Mouse (Mus musculus) ES-E14 (cell line): ENCODE data around the gene Uchl4. TPM values are rescaled to one million over a fixed set of nuclear protein-coding genes. Genes with fewer than 3 reads are reported as not detected.

Experiments used
- DNase-seq: peaks from one replicate; pipeline ENCODE4 v3.0.0-alpha.2; 2013; ENCODE audit warnings: low read depth, low spot score
- H3K27ac ChIP-seq: 2 replicates; pipeline ENCODE4 v1.5.1; 2012; ENCODE audit warnings: low read depth, mild to moderate bottlenecking, low read length, moderate library complexity, mixed read lengths; ENCODE audit not compliant: poor library complexity, insufficient read depth, severe bottlenecking
- H3K36me3 ChIP-seq: 2 replicates; pipeline ENCODE4 v1.6.1; 2012; ENCODE audit warnings: mild to moderate bottlenecking, low read length, moderate library complexity, mixed read lengths; ENCODE audit not compliant: control insufficient read depth, poor library complexity, insufficient read depth, severe bottlenecking
- H3K4me1 ChIP-seq, 2 experiments: fragments of 150-350 bp in 1 of 2; sonication (generic) in 1 of 2; 2 replicates each; pipeline ENCODE4 v1.6.1; 2012; ENCODE audit warnings: low read length in 2 of 2, mild to moderate bottlenecking in 1 of 2, mixed read lengths in 1 of 2; ENCODE audit not compliant: control insufficient read depth in 2 of 2, insufficient read depth in 2 of 2, poor library complexity in 1 of 2
- H3K4me3 ChIP-seq, 2 experiments: fragments of 150-350 bp in 1 of 2; sonication (generic) in 1 of 2; 2 replicates each; pipeline ENCODE4 v1.5.1; 2012; ENCODE audit warnings: low read length in 2 of 2, low read depth in 1 of 2, mild to moderate bottlenecking in 1 of 2, mixed read lengths in 1 of 2; ENCODE audit not compliant: insufficient read depth in 1 of 2, poor library complexity in 1 of 2, severe bottlenecking in 1 of 2
- H3K9ac ChIP-seq: 2 replicates; pipeline ENCODE4 v1.6.1; 2012; ENCODE audit warnings: low read depth, mild to moderate bottlenecking, low read length, mixed read lengths; ENCODE audit not compliant: poor library complexity, insufficient read depth, severe bottlenecking
- H3K9me3 ChIP-seq: fragments of 150-350 bp; sonication (generic); 2 replicates; pipeline ENCODE4 v1.6.1; 2012; ENCODE audit warnings: low read depth, mild to moderate bottlenecking, low read length; ENCODE audit not compliant: control insufficient read depth, insufficient read depth
- CHD2 ChIP-seq: IDR thresholded peaks from 2 replicates; pipeline ENCODE4 v1.6.1; 2014; ENCODE audit warnings: mild to moderate bottlenecking, low read depth, low read length, inconsistent platforms
- HCFC1 ChIP-seq: IDR thresholded peaks from 2 replicates; pipeline ENCODE4 v1.6.1; 2012; ENCODE audit warnings: low read length, inconsistent platforms, borderline replicate concordance; ENCODE audit not compliant: insufficient read depth
- MAFK ChIP-seq: IDR thresholded peaks from 2 replicates; pipeline ENCODE4 v1.6.1; 2014; ENCODE audit warnings: mild to moderate bottlenecking, low read depth, low read length, inconsistent platforms; ENCODE audit not compliant: insufficient read depth
- ZC3H11A ChIP-seq: IDR thresholded peaks from 2 replicates; pipeline ENCODE4 v1.6.1; 2012; ENCODE audit warnings: low read depth, mild to moderate bottlenecking, inconsistent platforms, low read length, borderline replicate concordance
- ZNF384 ChIP-seq: IDR thresholded peaks from 2 replicates; pipeline ENCODE4 v1.6.1; 2012; ENCODE audit warnings: low read depth, low read length, inconsistent platforms
- in situ Hi-C, 2 experiments: fragments of 600-800 bp; cut with MboI; formaldehyde crosslinking; loops; one replicate each; pipeline ENCODE4 v1.15.1; 2025; ENCODE audit warnings: low sequenced_read_pairs in 2 of 2, inconsistent platforms in 1 of 2; ENCODE audit not compliant: unreplicated experiment in 2 of 2
- total RNA-seq: library from RNA; depleted of rRNA; stranded (reverse); fragments of 300-350 nt; gene quantifications from 2 replicates; pipeline ENCODE4 v1.2.3, GENCODE M21; 2012

Uchl4 gene
- total RNA-seq, 1 experiment, result 0.54 TPM

DNA sequence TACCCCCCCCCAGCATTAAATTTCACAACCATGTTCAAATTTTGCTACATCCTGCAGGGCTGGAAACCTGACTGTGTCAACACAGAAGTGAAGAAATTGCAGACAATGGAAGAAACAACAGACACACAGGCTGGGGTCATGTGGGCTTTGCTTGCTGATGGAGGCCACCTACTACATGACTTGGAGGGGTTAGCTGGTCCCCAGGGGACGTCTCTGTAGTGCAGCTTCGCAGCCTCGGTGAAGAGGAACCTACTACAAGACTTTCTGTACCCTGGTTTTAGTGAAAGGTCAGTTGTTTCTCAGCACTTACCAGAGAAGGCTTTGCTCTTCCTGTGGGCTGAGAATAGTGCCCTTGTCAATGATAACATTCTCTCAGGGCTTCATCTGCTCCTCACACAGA, 36.2 kb downstream of the Uchl4 start:
- in situ Hi-C loops, result no loop called here
- H3K4me3 ChIP-seq, result no peak overlapping the region
- H3K9ac ChIP-seq, result no peak overlapping the region; the same call in 1 of the 2 replicates
- no peak overlapping the region for H3K27ac ChIP-seq
- no peaks in the 10 kb centered on the region for H3K36me3 ChIP-seq
- H3K9me3 ChIP-seq, result no peaks in the 10 kb centered on the region
- H3K4me1 ChIP-seq, result peaks cover 0 to 2% of the 10 kb centered on the region in 2 experiments; a peak in 2 of 4 replicates
- DNase-seq, result no peak
- TF ChIP-seq ZNF384 (no peak), CHD2 (no peak), HCFC1 (no peak), ZC3H11A (no peak)

GRCm38 (mm10) chr9:64272611-64273010, 37.6 kb downstream of the Uchl4 start:
- no peak overlapping the region; the same call in 1 of the 2 replicates for H3K27ac ChIP-seq
- H3K4me1 ChIP-seq, result peaks cover 0 to 2% of the 10 kb centered on the region in 2 experiments; a peak in 2 of 4 replicates
- TF ChIP-seq ZC3H11A (peak; percentile 15; the same call in 1 of the 2 replicates), CHD2 (no peak)
- no peaks in the 10 kb centered on the region for H3K36me3 ChIP-seq
- DNase-seq, result peak; percentile 63
- H3K9ac ChIP-seq, result no peak overlapping the region
- no peaks in the 10 kb centered on the region for H3K9me3 ChIP-seq
- in situ Hi-C loops, result no loop called here
- H3K4me3 ChIP-seq, result peak overlapping the region; percentile 43 to 56

DNA sequence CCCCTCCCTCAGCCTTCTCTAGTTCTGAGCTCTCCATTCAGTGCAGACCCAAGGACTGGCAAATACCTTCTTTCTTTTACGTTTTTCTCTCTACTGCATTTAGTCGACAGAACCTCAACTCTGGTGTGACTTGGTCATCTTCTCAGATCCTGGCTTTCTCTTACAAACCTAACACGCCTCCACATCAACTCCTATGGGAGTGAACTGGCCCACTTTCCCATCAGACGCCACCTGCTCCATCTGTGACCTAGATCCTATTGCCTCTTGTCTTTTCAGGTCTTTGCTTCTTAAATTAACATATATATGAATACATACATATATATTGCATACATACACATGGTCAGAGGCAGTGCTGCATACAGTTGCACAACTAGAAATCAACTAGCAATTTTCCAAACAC, 38.8 kb downstream of the Uchl4 start:
- no peak for DNase-seq
- Histone ChIP-seq H3K27ac (no peak overlapping the region), H3K4me1 (peaks cover 0 to 2% of the 10 kb centered on the region in 2 experiments; a peak in 2 of 4 replicates), H3K36me3 (no peaks in the 10 kb centered on the region), H3K9ac (no peak overlapping the region), H3K4me3 (no peak overlapping the region), H3K9me3 (no peaks in the 10 kb centered on the region)
- in situ Hi-C loops, result no loop called here
- TF ChIP-seq HCFC1 (no peak), ZC3H11A (no peak), CHD2 (no peak), ZNF384 (no peak), MAFK (no peak)

DNA sequence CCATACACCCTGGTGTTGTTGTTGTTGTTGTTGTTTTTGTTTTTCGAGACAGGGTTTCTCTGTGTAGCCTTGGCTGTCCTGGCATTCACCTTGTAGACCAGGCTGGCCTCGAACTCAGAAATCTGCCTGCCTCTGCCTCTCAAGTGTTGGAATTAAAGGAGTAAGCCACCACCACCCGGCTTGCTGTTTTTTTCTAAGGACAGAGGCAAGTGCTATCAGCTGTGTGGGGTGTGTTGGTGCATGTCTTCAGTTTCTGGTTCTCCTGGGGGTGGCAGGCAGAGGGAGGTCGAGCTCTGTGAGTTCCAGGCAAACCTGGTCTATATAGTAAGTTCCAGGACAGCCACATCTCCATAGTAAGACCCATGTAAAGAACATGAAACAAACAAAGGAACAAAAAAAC, 39.3 kb downstream of the Uchl4 start:
- Histone ChIP-seq H3K9ac (no peak overlapping the region), H3K4me3 (no peak overlapping the region), H3K27ac (no peak overlapping the region), H3K4me1 (peaks cover 0 to 2% of the 10 kb centered on the region in 2 experiments; a peak in 2 of 4 replicates), H3K36me3 (no peaks in the 10 kb centered on the region), H3K9me3 (no peaks in the 10 kb centered on the region)
- no peak for DNase-seq
- in situ Hi-C loops, result no loop called here
- no peak for TF ChIP-seq CHD2
- TF ChIP-seq HCFC1, result no peak
- no peak for TF ChIP-seq MAFK
- no peak for TF ChIP-seq ZC3H11A
- TF ChIP-seq ZNF384, result no peak

DNA sequence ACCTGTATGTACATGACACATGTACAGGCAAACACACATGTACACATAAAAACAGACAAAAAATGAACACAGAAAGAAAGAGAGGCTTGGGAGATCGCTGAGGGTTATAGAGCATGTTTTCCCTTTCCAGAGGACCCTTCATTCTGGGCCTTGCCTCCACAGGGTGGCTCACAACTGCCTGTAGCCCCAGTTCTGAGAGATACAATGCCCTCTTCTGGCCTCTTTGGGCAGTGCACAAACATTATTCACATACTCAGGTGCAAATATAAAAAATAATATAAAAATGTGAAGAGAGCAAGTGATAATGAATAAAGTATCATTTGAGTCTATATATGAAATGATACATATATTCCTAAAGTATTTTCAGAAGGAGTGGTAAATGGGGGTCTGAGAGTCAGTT, 39.9 kb downstream of the Uchl4 start:
- H3K27ac ChIP-seq, result no peak overlapping the region
- peaks cover 0 to 2% of the 10 kb centered on the region in 2 experiments; a peak in 2 of 4 replicates for H3K4me1 ChIP-seq
- H3K9me3 ChIP-seq, result no peaks in the 10 kb centered on the region
- TF ChIP-seq HCFC1, result no peak
- no peak for TF ChIP-seq ZC3H11A
- no peak for TF ChIP-seq ZNF384
- TF ChIP-seq MAFK, result no peak
- no peak for TF ChIP-seq CHD2
- H3K4me3 ChIP-seq, result no peak overlapping the region
- no peak overlapping the region for H3K9ac ChIP-seq
- H3K36me3 ChIP-seq, result no peaks in the 10 kb centered on the region
- peak; percentile 42 for DNase-seq
- in situ Hi-C loops, result no loop called here
